Mouse (Mus musculus): ENCODE measurements around the gene Spint3. TPM values are rescaled to one million over a fixed set of nuclear protein-coding genes. Genes with fewer than 3 reads are reported as not detected.

The Spint3 gene
- total RNA-seq, 1 experiment from 2014 or later, result not detected

DNA sequence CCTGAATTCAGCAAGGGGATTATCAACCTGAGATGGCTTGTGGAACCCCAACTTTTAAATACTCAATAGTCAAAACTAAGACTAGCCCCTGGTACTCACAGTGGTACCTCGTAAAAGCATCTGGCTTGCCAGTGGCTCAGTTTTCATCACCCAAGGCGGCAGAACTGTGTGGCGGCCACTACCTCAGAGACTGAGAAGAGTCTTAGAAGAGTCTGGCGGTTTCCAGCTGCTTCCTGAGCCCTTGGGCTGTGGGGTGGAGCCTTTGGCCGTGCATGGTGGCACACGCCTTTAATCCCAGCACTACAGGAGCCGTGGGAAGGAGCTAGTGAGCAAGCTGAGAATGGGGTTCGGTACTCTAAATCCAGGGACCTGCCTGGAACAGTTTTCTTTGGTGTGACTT lies 51.0 kb downstream of the Spint3 start:
- peak; percentile 23 to 36; a peak in 3 of 4 replicates for ATAC-seq (replicated peaks in 1 of 2; ENCODE audit: insufficient read depth in 1 of 2, low FRiP score in 2 of 2, low TSS enrichment in 1 of 2, low read depth in 1 of 2, poor library complexity in 2 of 2, severe bottlenecking in 2 of 2)

DNA sequence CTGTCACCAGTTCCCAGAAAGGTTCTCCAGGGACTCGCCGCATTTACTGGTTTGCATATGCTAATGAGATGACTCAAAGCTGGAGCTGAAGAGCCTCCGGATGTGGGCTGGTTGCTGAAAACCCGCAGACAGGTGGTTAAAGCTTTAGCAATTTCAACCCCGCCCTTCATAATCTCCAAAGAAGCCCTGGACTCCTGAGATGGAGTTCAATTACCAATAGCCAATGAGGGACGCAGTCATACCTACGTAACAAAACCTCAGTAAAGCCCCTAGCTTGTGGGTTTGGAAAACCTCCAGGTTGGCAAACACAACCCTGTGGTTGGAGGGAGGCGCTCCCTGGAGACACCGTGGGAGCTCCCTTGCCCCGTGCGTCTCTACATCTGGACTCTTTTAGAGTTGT lies 51.4 kb downstream of the Spint3 start:
- peak; percentile 86 to 89 for ATAC-seq (replicated peaks in 1 of 2; ENCODE audit: insufficient read depth in 1 of 2, low FRiP score in 2 of 2, low TSS enrichment in 1 of 2, low read depth in 1 of 2, poor library complexity in 2 of 2, severe bottlenecking in 2 of 2)

DNA sequence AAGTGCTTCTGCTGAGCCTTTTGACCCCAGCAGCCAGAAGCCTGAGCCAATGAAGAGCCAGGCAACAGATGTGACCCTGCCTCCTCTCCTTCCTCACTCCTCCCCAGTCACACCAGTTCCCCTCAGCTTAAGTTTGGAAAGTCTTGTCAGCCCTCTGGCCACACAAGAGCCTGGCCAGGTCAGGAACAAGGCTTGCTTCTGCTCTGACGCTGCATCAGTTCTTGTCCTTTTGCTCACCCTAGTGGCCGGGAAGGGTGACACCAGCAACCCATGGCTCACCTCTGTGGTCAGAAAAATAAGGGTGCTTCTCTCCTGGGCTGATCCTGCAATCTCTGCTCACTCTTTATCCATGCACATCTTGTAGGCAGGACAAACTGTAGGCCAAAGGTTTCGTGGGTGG lies 52.5 kb downstream of the Spint3 start:
- peak; percentile 64 to 74 for ATAC-seq (replicated peaks in 1 of 2; ENCODE audit: insufficient read depth in 1 of 2, low FRiP score in 2 of 2, low TSS enrichment in 1 of 2, low read depth in 1 of 2, poor library complexity in 2 of 2, severe bottlenecking in 2 of 2)

Other genes starting within 250 kb of the Spint3 start
- gene Svs5, start 240.7 kb downstream of the Spint3 start, total RNA-seq (2017), result not detected in 2 replicates
- gene Slpi, start 184.4 kb downstream of the Spint3 start, total RNA-seq (2017), result 5.4 and 12.8 TPM in 2 replicates
- gene Rbpjl, start 170.3 kb downstream of the Spint3 start, total RNA-seq (2017), result not detected in 2 replicates
- gene Matn4, start 168.3 kb downstream of the Spint3 start, total RNA-seq (2017), result 0.31 TPM in 1 of 2 replicates, not detected in the other
- 11.6 and 17.7 TPM in 2 replicates for gene Sdc4, start 129.6 kb downstream of the Spint3 start, total RNA-seq (2017)
- gene Sys1, start 116.5 kb downstream of the Spint3 start, total RNA-seq (2017), result 17.0 and 20.7 TPM in 2 replicates
- 1.7 TPM in 1 of 2 replicates, not detected in the other for gene Gm20458, start 112.5 kb downstream of the Spint3 start, total RNA-seq (2017)
- gene Trp53tg5, start 99.7 kb downstream of the Spint3 start, total RNA-seq (2017), result not detected in 2 replicates
- 1.6 TPM in 1 of 2 replicates, not detected in the other for gene Dbndd2, start 87.4 kb downstream of the Spint3 start, total RNA-seq (2017)
- 28.1 and 28.2 TPM in 2 replicates for gene Pigt, start 75.9 kb downstream of the Spint3 start, total RNA-seq (2017)
- 7.5 and 11.6 TPM in 2 replicates for gene Wfdc2, start 11.0 kb downstream of the Spint3 start, total RNA-seq (2017)
- not detected in 2 replicates for gene Wfdc6a, start 12.0 kb upstream of the Spint3 start, total RNA-seq (2017)
- not detected in 2 replicates for gene Eppin, start 20.1 kb upstream of the Spint3 start, total RNA-seq (2017)
- gene Wfdc6b, start 40.1 kb upstream of the Spint3 start, total RNA-seq (2017), result not detected in 2 replicates
- gene Wfdc8, start 40.2 kb upstream of the Spint3 start, total RNA-seq (2017), result not detected in 2 replicates
- not detected in 2 replicates for gene Wfdc16, start 65.3 kb upstream of the Spint3 start, total RNA-seq (2017)
- 3.5 TPM in 1 of 2 replicates, not detected in the other for gene Wfdc10, start 82.6 kb upstream of the Spint3 start, total RNA-seq (2017)
- gene Wfdc9, start 83.1 kb upstream of the Spint3 start, total RNA-seq (2017), result not detected in 2 replicates
- not detected in 2 replicates for gene Wfdc11, start 100.6 kb upstream of the Spint3 start, total RNA-seq (2017)
- gene Wfdc13, start 111.6 kb upstream of the Spint3 start, total RNA-seq (2017), result not detected in 2 replicates
- gene Spint4, start 125.0 kb upstream of the Spint3 start, total RNA-seq (2017), result not detected in 2 replicates
- not detected in 2 replicates for gene Spint5, start 141.8 kb upstream of the Spint3 start, total RNA-seq (2017)
- gene Wfdc3, start 172.5 kb upstream of the Spint3 start, total RNA-seq (2017), result 1.6 and 1.9 TPM in 2 replicates
- gene Dnttip1, start 172.5 kb upstream of the Spint3 start, total RNA-seq (2017), result 22.9 and 31.3 TPM in 2 replicates
- 60.3 and 131 TPM in 2 replicates for gene Ube2c, start 196.4 kb upstream of the Spint3 start, total RNA-seq (2017)
- 1.6 TPM in 1 of 2 replicates, not detected in the other for gene Tnnc2, start 206.5 kb upstream of the Spint3 start, total RNA-seq (2017)
- 2.0 and 2.2 TPM in 2 replicates for gene Snx21, start 212.4 kb upstream of the Spint3 start, total RNA-seq (2017)
- gene Acot8, start 231.4 kb upstream of the Spint3 start, total RNA-seq (2017), result 7.5 and 28.1 TPM in 2 replicates
- gene Zswim3, start 231.6 kb upstream of the Spint3 start, total RNA-seq (2017), result 2.5 and 4.1 TPM in 2 replicates
- gene Zswim1, start 249.2 kb upstream of the Spint3 start, total RNA-seq (2017), result 1.9 and 2.4 TPM in 2 replicates